Mouse (Mus musculus) adrenal gland, postnatal 14 days (tissue): ENCODE measurements around the gene Rad51b. TPM values are rescaled to one million over a fixed set of nuclear protein-coding genes. Genes with fewer than 3 reads are reported as not detected.

Experiments used
- DNase-seq: peaks from one replicate; pipeline ENCODE4 v3.0.0; 2021; ENCODE audit warnings: mixed read lengths
- total RNA-seq: library from RNA; stranded (reverse); gene quantifications from 2 replicates; pipeline ENCODE4 v1.2.3, GENCODE M21; 2021

Rad51b gene
- total RNA-seq, 1 experiment from 2014 or later: 1.6 TPM

DNA sequence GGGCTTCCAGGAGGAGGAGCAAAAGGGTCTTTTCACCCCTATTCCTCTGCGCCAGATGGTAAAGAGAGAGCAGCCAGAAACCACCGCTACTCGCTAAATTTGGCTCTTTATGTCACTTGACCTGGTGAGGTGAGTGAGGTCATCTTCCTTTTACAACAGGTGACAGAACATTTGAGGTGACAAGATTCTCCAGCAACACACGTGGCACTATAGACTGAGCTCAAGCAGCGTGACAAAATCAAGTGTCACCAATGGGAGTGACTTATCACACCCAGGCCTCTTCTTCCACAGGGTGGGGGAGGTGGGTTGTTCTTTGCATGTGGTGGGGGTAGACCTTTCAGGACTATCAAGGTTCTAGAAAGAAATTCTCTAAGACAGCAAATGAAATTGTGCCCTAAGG lies 543.4 kb downstream of the Rad51b start:
- no peak for DNase-seq

DNA sequence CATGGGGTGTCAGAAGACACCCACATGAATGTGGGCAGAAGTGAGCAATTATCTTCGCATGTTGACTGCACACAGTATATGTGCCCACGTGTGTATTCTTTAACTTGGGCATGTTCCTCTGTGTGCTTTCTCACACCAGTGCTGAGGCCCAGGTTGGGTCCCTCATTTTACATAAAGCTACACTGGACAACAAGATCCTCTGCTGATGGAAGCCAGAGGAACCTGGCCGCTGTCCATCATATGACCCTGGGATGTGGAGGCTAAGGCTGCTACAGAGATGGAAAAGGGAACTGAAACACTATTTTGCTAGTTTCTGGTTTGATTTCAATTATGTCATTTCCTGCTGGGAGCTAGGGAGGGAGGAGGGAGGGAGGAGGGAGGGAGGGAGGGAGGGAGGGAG lies 544.2 kb downstream of the Rad51b start:
- DNase-seq: peak; percentile 45

DNA sequence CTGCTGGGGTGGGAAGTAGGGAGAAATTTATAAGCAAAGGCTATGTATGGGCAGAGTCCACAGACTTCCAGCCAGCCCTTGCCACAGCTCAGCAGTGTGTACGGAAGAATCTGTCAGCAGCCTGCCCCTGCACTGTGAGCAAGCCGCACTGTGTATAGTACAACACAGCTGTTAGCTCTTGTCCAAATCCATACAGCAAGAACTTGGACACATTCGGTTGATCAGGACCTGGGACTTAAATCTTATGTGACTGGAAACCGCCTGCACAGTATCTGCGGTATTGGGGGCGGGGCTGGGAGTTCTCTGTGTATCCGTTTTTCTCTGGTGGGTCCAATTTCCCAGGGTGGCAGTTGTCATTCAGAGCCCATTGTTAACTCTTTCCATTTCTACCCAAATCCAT lies 545.2 kb downstream of the Rad51b start:
- no peak for DNase-seq

DNA sequence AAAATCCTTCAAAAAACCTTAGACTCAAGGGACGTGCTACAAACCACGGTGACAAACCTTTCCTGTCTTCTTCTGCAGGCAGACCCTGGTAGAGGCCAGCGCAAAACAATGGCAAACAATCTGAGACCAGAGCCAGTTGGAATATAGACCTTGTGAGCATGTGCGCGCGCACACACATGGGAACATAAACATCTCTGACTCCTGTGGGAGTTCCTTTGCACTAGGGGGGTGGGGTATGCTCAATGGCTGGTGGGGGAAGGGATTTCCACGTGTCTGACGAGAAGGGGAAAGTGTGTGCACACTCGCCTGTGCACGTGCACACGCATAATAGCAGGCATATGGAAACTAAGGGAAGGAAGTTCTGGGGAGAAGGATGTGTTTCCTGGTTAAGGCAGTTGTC lies 545.9 kb downstream of the Rad51b start:
- no peak for DNase-seq

DNA sequence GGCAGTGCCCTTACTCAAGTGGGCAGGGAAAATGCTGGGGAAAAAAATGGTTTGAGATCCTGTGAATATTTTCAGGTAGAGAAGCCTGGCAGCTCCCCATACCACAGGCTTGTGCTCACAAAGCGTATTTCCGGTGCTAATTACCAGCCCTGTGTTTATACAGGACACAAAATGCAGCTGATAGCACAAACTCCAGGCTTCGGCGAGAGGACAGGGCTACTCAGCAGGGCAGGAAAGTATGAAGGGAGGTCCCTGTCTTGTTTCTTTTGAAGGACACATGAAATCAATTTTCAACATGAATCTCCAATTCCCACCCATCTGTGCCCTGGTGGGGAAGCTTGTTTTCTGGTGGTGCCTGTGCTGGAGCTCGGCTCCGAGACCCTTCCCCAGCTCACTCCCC lies 546.4 kb downstream of the Rad51b start:
- no peak for DNase-seq

DNA sequence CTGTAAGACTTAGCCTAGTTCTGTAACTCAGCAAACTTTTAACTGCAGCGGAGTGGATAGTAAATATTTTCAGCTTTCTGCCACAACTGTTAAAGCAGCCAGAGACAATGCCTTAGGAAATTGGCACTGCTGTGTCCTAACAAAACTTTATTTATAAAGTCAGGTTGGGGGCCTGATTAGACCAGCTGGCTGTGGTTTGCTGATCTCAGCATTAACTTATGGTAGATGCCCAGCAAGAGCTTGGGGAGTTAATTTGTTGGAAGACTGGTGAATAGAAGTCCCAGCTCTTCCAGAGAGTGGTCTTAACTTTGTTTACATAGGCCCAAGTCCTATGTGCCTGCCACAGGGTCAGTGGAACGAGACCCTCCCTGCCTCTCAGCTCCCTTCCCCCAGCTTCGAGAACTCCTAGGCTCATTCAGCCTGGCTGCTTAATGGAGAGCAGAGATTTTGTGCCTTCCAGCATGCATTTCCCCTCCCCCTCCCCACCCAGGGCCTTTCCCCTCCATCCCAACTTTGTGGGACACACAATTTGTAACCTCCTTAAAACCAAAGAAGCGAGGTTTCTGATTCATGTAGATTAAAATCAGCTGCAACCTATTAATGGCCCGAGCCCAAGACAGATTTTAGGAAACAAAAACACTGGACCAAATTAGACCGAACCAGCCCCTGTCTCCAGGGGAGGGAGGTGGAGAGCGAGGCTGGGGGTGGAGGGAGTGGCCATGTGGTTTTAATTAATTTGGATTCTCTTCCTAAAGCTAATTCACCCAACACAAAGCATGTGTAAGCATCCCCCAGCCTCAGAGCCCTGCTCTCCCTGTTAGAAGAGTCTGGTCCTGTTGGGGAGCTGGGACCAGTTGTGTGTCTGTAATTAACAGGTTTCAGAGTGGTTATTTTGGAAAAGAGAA lies 549.4 kb downstream of the Rad51b start:
- DNase-seq: no peak

DNA sequence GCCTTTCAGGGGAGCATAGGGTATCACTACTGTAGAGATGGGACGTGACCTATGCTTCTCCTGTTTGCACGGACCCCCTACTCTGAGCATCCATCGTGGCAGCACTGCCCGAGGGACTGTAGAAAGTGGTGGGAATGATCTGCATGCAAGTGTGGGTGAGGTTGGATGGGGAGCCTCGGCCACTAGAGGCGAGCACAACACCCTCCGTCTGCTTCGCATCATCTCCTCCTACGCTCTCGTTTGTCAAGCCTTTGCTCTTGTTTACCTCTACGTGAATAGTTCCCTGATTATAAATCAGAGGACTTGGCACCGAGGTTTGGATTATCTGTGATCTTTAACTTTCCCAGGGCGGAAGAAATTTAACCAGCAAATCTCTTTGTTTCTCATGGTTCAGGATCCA lies 551.5 kb downstream of the Rad51b start:
- DNase-seq: no peak

DNA sequence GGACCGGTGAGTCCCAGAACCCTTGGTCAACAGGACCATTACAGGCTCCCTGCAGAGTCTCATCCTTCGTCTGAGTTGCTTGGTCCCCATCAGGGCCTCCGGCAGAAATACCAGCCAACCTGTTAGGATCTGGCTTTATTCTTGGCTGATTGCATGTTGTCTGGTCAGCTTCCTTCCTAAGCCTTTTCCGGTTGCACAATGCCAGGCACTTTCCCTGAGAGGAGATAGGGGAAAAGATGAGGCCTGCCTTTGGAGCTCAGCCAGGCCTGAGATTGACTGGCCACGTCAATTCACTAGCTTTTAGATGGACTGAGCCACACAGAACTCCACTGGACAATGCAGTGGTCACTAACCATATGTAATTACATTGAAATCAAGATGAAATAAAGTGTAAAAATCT lies 552.9 kb downstream of the Rad51b start:
- peak; percentile 42 for DNase-seq

DNA sequence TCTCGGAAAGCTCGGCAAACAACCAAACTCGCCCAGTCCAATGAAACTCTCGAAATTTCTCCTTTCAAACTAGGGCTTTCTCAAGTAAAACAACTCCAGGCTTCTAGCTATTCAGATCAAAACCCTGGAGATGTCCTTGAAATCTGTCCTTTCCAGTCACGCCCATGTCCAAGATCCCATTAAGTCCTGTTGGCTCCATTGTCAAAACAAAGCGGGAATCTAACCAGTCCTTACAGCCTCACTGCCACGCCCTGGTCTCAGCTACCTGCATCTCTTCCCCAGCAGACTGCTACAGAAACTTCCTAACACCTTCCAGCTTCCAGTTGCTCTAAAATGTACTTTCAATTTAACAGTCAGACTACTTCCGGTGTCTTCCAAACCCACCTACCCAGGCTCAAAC lies 554.8 kb downstream of the Rad51b start:
- DNase-seq: no peak

DNA sequence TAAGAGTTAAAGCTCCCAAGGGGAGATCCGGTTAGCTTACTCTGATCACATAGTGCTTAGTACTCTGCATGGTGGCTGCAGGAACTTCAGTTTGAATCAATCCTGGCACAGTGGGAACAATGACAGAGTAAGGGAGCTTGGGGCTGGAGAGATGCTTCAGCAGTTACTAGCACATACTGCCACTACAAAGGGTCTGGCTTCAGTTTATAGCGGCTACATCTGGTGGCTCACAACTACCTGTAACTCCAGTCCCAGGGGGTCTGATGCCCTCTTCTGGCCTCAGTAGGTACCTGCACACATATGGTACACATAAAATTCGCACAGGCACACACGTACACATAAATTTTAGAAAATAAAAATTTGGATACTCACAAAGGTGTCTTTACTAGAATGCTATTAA lies 555.5 kb downstream of the Rad51b start:
- DNase-seq: peak; percentile 2

DNA sequence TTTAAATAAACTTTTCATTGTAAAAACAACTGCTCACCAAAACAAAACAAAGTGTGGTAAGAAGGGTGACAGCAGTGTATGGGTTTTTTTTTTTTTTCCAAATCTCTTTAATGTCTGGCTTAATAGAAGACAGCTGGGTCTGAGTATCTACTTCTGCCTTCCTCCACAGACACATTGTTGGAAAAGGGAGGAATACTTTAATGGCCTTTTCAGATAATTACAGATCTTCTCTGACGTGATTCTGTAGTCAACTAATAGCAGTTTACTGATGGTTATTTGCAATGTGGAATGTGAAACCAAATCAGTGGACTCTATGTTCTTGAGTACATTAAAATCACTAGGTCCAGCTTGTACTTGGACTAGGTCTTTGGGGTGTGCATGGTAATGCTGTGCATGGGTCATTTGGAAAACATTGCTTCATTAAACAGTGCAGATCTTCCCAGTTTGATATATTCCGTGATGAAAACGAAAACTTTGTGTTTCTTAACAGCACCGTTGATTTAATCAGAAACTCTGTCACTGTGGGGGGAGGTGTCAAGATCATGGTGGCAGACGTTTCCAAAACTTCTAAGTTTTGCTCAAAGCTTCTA lies 556.9 kb downstream of the Rad51b start:
- peak; percentile 1 for DNase-seq

DNA sequence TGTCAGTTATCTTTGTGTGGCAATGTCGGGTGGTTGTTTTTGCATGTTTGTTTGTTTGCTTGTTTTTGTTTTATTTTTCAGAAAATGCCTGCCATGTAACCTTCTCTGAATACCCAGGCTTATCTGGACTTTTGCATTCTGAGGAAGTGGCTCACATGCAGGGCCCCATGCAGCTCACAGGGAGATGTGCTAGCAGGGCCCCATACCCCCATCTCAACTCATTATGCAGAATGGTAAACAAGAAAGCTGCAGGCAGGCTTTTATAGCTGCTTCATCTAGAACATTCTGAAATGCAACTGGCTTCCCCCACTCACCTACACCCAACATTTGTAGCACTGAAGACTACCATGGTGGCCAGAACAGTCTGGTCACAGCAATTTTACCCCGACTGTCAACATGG lies 557.4 kb downstream of the Rad51b start:
- no peak for DNase-seq

DNA sequence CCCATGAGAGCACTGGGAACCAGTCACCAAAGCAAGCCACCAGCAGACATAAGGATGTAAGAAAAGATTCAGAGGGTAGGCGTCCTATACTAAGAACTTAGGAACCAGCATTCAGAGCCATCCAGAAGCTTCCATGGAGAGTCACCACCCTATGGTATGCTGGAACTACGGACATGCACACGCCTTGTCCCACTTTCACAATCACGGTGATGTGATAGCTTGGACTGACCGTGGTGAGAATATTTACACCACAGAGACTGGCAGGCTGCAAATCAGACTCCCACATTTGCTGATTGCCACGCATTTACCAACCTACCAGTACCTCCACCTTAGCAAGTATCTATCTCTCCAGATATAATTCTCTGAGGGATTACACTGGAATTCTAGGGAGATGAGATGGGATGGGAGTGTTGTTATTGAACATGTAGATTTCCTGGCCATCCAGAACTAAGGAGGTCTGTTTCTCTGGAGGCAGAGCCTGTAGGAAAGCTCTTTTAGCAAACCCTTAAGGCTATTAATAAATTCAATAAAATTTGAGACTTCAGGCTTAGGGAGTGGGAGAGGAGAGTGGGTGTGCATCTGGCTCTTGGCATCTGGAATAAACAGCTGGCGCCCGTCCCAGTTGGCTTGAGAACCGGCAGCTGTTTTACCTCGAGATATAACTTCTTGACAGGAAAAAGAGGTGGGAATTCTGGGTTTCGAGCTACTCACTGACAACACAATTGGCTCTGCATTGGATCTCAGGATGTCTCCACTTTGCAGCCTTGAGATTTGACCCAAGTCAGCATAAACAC lies 559.2 kb downstream of the Rad51b start:
- DNase-seq: peak; percentile 83

DNA sequence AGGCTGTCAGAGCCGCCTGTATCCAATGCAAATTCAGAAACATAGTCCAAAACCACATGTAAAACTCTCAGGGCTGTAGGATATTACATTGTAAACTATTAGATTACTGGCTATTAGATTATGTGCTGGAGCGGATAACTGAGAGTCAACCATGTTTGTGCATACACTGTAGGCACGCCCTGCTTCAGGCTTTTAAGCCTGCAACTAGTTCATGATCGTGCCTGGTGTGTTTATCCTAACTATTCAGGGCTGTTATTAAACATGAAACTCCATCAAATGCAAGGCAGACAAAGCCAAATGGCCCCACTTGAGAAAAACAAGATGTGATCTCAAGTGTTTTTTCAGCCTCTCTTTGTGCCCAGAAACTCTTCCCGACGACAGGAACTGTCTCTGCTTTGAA lies 560.6 kb downstream of the Rad51b start:
- DNase-seq: peak; percentile 2

DNA sequence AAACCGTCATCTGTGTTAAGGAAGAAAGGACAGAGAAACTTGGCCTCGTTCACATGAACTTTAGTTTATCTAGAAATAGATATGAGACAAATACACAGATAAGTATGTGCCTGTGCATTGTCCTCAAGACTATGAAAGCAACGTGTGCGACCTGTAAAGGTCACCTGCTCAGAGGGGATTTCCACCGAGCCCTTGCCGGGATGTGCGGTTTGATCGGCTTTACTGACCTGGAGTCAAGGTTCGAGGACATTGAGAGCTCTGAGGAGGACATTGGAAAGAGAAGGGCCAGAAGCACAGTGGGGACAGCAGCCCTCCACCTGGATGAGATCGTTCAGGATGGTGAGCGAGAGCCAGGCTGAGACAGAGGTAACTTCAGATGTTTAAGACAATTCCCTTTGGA lies 561.3 kb downstream of the Rad51b start:
- DNase-seq: no peak

DNA sequence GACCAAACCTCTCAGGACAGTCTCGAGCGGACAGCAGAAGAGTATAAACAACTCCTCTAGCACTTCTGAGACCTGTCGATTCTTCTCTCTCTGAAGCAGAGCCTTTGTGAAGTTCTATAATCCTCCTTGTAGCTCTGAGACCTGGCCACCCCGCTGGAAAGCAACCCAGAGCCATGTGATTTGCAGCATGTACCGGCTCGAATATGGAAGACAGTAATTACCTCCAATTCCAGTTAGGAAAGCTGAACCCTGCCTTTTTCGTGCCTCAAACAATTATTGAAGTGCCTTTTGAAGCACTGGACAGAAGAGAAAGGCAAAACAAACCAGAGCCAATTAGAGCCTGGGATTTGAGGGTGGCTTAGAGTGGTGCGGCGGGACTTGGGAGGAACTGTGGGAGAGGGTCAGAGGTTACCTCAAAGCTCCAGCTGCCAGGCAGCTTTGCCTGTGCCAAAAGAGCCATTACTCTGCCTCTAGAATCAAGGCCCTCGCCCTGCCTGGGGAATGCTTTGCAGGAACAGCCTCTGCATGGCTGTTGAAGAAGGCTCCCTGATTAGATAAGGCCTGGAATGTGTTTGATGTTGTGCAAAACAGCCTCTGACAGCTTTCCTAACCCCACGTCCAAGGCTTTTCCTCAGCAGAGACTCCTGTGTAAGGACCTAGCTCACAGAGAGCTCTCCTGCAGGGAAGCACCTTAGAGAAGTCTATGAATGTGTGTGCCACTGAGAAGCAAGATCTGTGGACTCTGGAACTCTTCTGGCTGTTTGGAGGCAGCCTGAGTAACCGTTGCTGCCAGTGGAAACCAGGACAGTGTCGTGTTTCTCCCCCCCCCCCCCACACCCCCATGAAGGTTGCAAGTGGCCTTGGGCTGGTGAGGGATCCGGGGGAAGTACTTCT lies 562.5 kb downstream of the Rad51b start:
- peak; percentile 85 for DNase-seq

DNA sequence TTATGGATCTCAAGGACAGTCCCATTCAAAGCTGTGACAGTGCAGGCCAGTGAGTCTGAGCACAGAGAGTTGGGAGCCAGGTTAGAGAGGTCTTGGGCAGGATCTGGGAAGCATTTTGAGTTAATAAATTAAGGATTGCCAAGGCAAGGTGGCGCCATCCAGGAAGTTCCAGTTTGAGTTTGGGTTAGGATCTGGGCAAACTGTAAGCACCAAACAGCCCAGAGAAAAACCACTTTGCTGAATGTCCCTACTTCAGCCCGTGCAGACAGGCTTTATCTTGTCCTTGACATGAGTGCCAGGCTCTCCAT lies 563.1 kb downstream of the Rad51b start:
- no peak for DNase-seq

Other genes with a start within 250 kb of the Rad51b start
- gene Pigh, start 207.6 kb upstream of the Rad51b start, total RNA-seq: 8.2 and 10.0 TPM in 2 replicates
- not detected in 2 replicates for gene Arg2, start 166.5 kb upstream of the Rad51b start, total RNA-seq
- 70.7 and 75.4 TPM in 2 replicates for gene Vti1b, start 124.6 kb upstream of the Rad51b start, total RNA-seq
- gene Rdh11, start 105.0 kb upstream of the Rad51b start, total RNA-seq: 15.5 and 18.7 TPM in 2 replicates
- 0.59 and 1.0 TPM in 2 replicates for gene Rdh12, start 88.4 kb upstream of the Rad51b start, total RNA-seq
- gene Zfyve26, start 978 bp upstream of the Rad51b start, total RNA-seq: 22.0 and 23.1 TPM in 2 replicates